Mouse (Mus musculus) spleen, postnatal 36 days (tissue): ENCODE results near the gene Lmo7.
A peak's percentile ranks its signal among the peaks of the same experiment; 100 is the strongest.

ENCODE experiments used
- DNase-seq, 2 experiments: peaks; one replicate each; pipeline ENCODE4 v3.0.0; 2022; ENCODE audit warnings: low spot score in 2 of 2, mixed read lengths in 1 of 2

Gene Lmo7

GRCm38 (mm10) chr14:101729237-101729971 lies at the start of gene Lmo7, which contains the start of gene Gm9922:
Lmo7 (plus strand) TSS chr14:101729957.
Gm9922 (minus strand) TSS chr14:101729814.
- DNase-seq = peak; percentile 1 to 22

GRCm38 (mm10) chr14:101687696-101688095 lies 42.1 kb upstream of the Lmo7 start:
- no peak for DNase-seq

- DNase-seq = no peak
These were observed 41.4 kb upstream of the Lmo7 start for GRCm38 (mm10) chr14:101688406-101688805.

DNA sequence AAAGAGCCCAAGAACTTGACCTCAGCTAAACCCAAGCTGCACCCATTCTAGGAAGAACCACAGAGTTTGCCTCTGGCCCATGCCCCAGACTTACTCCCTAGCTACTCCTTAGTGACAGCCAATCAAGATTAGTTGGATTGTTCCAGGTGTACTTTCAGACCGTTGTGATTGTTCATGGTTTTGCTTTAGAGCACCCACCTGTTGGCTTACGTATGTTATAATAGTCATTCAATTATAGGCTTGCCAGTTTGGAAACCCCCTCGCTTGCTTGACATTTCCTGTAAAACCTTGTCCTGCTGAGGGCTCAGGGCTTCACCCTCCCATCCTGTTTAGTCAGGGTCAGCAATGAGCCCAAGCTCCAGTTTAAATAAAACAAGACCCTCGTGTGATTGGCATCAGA lies 25.3 kb upstream of the Lmo7 start:
- peak; percentile 1 to 13 for DNase-seq

GRCm38 (mm10) chr14:101707088-101707487 lies 22.7 kb upstream of the Lmo7 start:
- no peak for DNase-seq

DNA sequence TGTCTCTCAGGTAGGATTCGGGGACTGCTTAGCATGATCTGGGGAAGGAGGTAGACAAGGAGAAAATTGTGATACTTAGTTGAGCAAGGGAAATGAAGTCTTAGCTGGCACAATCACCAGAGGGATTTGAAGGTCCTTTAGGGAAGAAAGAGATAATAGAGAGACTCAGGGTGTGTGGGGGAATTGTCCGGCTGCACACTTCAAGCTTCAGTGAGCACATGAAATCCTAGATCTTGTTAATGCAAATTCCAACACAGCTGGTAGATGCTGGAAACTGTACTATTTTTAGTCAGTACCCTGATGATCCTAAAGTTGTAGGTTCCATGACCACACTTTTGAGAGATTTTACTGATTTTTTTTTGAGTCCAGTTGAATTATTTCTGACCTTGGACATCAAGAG lies 15.3 kb upstream of the Lmo7 start:
- DNase-seq = no peak

DNA sequence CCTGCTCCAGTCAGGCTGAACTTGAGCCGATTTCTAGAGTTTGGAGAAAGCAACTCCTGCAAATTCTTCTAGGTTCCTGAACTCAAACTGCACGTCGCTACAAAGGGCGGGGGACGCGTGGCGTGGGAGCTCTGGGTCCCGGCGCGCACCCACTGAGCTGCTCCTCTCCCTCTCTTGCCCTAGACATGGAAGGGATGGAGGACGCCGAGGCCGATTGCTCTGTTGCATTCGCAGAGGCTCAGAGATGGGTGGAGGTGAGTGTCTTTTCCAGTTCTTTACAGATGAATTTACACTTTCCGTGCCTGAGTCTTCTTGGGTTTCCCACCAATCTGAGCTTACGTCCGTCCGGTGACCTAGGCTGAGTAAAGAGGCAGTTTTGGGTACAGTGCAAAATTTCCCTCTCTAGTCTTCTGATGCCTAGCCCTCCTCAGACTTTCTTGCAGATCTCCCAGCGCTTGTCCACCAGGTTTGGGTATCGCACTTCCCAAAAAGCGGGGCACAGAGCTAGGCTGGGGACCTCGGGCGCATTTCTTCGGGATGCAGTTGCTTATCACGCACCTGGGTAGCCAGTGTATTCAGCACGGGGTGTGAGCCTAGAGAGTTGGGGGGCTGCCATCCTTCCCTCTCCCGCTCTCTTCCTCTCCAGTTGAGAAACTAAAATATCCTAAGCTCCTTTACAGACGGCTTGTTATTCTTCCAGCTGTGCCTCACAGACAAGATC lies 375 bp downstream of the Lmo7 start:
- DNase-seq = no peak

DNA sequence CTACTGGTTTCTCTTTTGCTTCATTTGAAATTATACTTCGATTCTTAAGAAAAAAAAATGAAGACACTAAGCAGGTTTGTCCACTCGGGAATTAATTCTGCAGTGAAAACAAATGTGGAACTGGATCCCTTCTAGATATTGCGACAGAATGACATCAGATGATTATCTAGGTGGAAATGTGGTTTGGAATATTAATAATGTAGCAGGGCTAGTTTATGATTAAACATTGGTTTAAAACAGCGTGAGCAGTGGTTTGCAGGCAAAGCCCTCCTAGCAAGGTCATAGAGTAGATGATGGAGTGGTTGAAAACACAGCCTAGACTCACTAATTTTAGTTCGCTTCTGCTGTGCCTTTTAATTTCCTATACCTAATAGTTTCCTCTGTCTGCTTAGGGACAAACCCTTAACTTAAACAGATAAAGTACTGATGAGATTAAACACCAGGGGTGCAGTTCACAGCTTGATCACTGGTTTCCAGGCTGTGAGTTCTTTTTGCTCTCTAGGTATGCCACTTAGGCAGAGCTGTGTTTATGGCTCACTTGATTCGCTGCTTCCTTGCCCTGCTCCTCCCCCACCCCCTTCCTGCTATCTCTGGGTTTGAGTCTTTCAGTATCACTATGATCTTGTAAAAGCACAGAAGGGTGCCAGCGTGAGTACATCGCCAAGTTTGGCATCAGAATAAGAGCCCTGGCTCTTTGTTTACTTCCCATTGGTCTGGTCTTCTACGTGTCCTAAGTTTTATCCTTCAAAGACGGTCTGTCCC lies 4.0 kb downstream of the Lmo7 start:
- no peak for DNase-seq

GRCm38 (mm10) chr14:101737501-101737900 lies 7.7 kb downstream of the Lmo7 start:
- DNase-seq = no peak

- DNase-seq = no peak
These were observed 16.9 kb downstream of the Lmo7 start for GRCm38 (mm10) chr14:101746635-101747034.

- DNase-seq = no peak
These were observed 18.1 kb downstream of the Lmo7 start for GRCm38 (mm10) chr14:101747811-101748210.

DNA sequence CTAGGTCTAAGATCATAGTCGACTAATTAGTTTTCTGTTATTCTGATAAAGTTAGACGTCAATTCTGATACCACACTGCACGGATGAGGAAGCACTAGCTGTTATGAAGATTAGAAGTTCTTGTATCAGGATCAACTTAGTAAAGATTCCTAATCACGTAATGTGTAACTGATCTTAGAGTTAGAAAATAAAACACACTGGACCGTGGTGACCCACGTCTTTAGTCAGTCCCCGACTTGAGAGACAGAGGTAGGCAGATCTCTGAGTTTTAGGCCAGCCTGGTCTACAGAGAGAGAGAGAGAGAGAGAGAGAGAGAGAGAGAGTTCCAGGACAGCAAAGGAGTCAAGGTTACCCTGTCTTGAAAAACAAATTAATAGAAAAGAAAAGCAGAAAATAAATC lies 18.7 kb downstream of the Lmo7 start:
- no peak for DNase-seq

GRCm38 (mm10) chr14:101750910-101751309 lies 21.2 kb downstream of the Lmo7 start:
- no peak for DNase-seq

- DNase-seq = no peak
These were observed 25.7 kb downstream of the Lmo7 start for GRCm38 (mm10) chr14:101755425-101755824.

GRCm38 (mm10) chr14:101762267-101762666 lies 32.5 kb downstream of the Lmo7 start:
- no peak for DNase-seq

DNA sequence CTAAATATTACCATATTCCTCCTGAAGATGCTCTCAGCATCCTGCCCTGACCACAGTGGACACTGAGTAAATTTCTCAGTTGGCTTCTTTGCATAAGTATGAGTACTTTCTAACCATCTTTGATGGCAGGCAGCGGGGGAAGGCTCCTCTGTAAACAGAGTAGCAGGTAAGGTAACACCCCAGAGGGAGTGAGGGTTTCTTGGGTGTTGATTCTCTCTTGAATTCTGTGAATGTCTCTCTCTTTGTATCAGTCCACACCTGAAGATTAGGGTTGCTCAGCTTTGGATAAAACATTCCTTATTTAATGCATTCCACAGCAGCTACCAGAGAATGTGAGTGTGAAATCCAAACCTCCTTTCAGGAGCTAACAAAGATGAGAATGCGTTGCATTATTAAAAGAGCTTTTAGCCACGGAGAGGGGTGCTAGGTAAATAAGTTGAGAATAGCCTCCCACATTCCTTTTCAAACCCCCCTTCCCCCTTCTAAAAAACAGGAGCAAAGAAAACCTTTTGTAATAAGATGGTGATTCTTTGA lies 34.1 kb downstream of the Lmo7 start:
- no peak for DNase-seq

GRCm38 (mm10) chr14:101771336-101771735 lies 41.6 kb downstream of the Lmo7 start:
- DNase-seq = no peak

DNA sequence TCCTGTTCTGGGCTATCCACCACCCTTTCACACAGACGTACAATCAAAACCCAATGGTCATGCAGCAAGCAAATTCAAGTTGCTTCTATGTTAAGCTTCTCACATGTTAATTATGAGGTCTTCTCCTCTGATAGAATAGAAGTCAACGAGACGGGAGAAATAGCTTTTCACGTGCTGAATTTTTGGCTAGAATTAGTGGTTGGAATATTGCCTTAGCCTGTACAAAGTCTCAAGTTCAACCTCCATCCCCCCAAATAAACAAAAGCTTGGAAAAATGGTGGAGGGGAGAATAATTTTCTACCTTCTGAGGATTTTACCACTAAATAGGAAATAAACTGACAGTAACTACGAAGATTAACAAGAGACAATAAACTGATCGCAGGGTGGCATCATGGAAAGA lies 42.0 kb downstream of the Lmo7 start:
- no peak for DNase-seq

DNA sequence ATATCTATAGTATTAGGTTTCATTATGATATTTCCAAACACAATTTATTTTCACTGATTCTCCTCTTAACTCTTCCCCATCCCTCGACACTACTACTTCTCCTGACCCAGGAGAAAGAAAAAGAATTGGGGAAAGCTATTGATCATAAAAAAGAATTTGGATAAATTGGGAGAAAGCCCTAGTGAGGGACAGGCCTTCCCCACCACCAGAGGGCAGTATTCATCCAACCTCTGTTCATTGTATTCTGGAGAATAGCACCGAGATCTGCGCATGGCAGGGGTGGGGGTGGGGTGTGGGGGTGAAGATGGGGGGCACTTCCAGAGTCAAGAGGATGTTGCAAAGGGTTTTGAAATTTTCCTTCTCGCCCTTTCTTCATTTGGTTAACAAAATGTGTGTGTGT lies 44.9 kb downstream of the Lmo7 start:
- DNase-seq = no peak

- no peak for DNase-seq
These were observed 46.8 kb downstream of the Lmo7 start for GRCm38 (mm10) chr14:101776296-101777128.

DNA sequence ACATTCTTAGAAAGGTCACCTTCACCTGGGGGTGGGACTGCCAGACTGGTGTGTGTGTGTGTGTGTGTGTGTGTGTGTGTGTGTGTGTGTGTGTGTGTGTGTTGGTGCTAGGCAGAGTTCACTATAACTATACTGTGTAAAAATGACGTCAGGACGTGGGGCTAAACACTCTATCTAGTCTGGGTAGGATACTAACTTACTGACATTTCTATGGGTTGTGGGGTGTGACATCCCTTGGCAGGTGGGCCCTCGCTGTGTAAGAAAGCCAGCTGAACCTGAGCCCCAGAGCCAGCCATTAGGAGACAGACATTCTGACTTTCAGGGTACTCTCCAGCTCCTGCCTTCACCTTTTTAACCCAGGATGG lies 47.4 kb downstream of the Lmo7 start:
- DNase-seq = no peak
